Mouse (Mus musculus): ENCODE data around the gene Abcb4.
"Not testable (repeated sequence)": the region's sequence is repeated elsewhere in the genome, so short reads cannot be mapped to it uniquely, and the experiment has no call there.

Gene Abcb4

GRCm38 (mm10) chr5:8911567-8912198, 18.2 kb downstream of the Abcb4 start:
- no peak for DNase-seq (ENCODE audit: low spot score)

GRCm38 (mm10) chr5:8916400-8916799, 22.9 kb downstream of the Abcb4 start:
- no peak for DNase-seq (ENCODE audit: low spot score)

- no peak for DNase-seq (ENCODE audit: low spot score)
Observed at GRCm38 (mm10) chr5:8917069-8917468, 23.6 kb downstream of the Abcb4 start.

- DNase-seq (ENCODE audit: low spot score), result no peak
Observed at GRCm38 (mm10) chr5:8928440-8928839, 34.9 kb downstream of the Abcb4 start.

GRCm38 (mm10) chr5:8937965-8938364, 44.4 kb downstream of the Abcb4 start:
- DNase-seq (ENCODE audit: low spot score), result no peak

GRCm38 (mm10) chr5:8941266-8941665, 47.7 kb downstream of the Abcb4 start:
- not testable (repeated sequence) for DNase-seq (ENCODE audit: low spot score)

GRCm38 (mm10) chr5:8943836-8944235, 50.3 kb downstream of the Abcb4 start:
- no peak for DNase-seq (ENCODE audit: low spot score)

- DNase-seq (ENCODE audit: low spot score), result no peak
Observed at GRCm38 (mm10) chr5:8947423-8948110, 54.0 kb downstream of the Abcb4 start.

- no peak for DNase-seq (ENCODE audit: low spot score)
Observed at GRCm38 (mm10) chr5:8953660-8954059, 60.1 kb downstream of the Abcb4 start.

GRCm38 (mm10) chr5:8955544-8955943, 62.0 kb downstream of the Abcb4 start:
- DNase-seq (ENCODE audit: low spot score), result no peak

GRCm38 (mm10) chr5:8960534-8960933, 67.0 kb downstream of the Abcb4 start:
- DNase-seq (ENCODE audit: low spot score), result no peak

- no peak for DNase-seq (ENCODE audit: low spot score)
Observed at GRCm38 (mm10) chr5:8964487-8964886, 71.0 kb downstream of the Abcb4 start.

GRCm38 (mm10) chr5:8970694-8971093, 77.2 kb downstream of the Abcb4 start:
- DNase-seq (ENCODE audit: low spot score), result no peak

- no peak for DNase-seq (ENCODE audit: low spot score)
Observed at GRCm38 (mm10) chr5:8972355-8972754, 78.8 kb downstream of the Abcb4 start.

- no peak for DNase-seq (ENCODE audit: low spot score)
Observed at GRCm38 (mm10) chr5:8974721-8975120, 81.2 kb downstream of the Abcb4 start.

- no peak for DNase-seq (ENCODE audit: low spot score)
Observed at GRCm38 (mm10) chr5:8985470-8985869, 92.0 kb downstream of the Abcb4 start.

GRCm38 (mm10) chr5:8987925-8988324, 94.4 kb downstream of the Abcb4 start:
- no peak for DNase-seq (ENCODE audit: low spot score)

- DNase-seq (ENCODE audit: low spot score), result no peak
Observed at GRCm38 (mm10) chr5:8990526-8990925, 97.0 kb downstream of the Abcb4 start.

- no peak for DNase-seq (ENCODE audit: low spot score)
Observed at GRCm38 (mm10) chr5:8991626-8992025, 98.1 kb downstream of the Abcb4 start.

GRCm38 (mm10) chr5:8995966-8996685, 102.6 kb downstream of the Abcb4 start:
- DNase-seq (ENCODE audit: low spot score), result no peak

GRCm38 (mm10) chr5:8996686-8997512, 103.4 kb downstream of the Abcb4 start, which contains the start of gene Crot:
TSS of gene Crot (minus strand) at chr5:8997324.
- peak; percentile 95 for DNase-seq (ENCODE audit: low spot score)

- DNase-seq (ENCODE audit: low spot score), result no peak
Observed at GRCm38 (mm10) chr5:8997513-8997895, 104.0 kb downstream of the Abcb4 start.

Data from urinary bladder, postnatal 14 days (tissue).